Mouse (Mus musculus): ENCODE measurements around the gene Rgs5.

GRCm38 (mm10) chr1:169693537-169693936 is 38.2 kb downstream of the Rgs5 start:
- TF ChIP-seq GATA1 (IDR thresholded peaks at IDR 0.05; ENCODE audit: borderline replicate concordance, low read length) (no peak), FLI1 (IDR thresholded peaks at IDR 0.05; ENCODE audit: low read length) (no peak)
